Mouse (Mus musculus) embryonic facial prominence, embryonic 11.5 days (tissue): ENCODE data around the gene Themis2. TPM values are rescaled to one million over a fixed set of nuclear protein-coding genes. Genes with fewer than 3 reads are reported as not detected.

ENCODE experiments used
- polyA plus RNA-seq: library from polyadenylated mRNA; unstranded; fragments of >200 nt; fragmentation: Nextera tagmentation; extraction: Ambion mirVana; gene quantifications from 2 replicates; pipeline ENCODE4 v1.2.1, GENCODE M21; 2014

Gene Themis2
- polyA plus RNA-seq, 1 experiment from 2014 or later: 1.0 TPM

Other genes starting within 250 kb of the Themis2 start
- 0.25 and 0.34 TPM in 2 replicates for gene Ptafr, start 232.3 kb downstream of the Themis2 start, polyA plus RNA-seq
- 37.1 and 41.0 TPM in 2 replicates for gene Eya3, start 157.4 kb downstream of the Themis2 start, polyA plus RNA-seq
- gene Xkr8, start 63.8 kb downstream of the Themis2 start, polyA plus RNA-seq: 6.1 and 7.2 TPM in 2 replicates
- 3.2 and 3.9 TPM in 2 replicates for gene Smpdl3b, start 39.1 kb downstream of the Themis2 start, polyA plus RNA-seq
- gene Rpa2, start 28.1 kb downstream of the Themis2 start, polyA plus RNA-seq: 164 and 176 TPM in 2 replicates
- gene Ppp1r8, start 46.8 kb upstream of the Themis2 start, polyA plus RNA-seq: 117 and 124 TPM in 2 replicates
- gene Stx12, start 88.1 kb upstream of the Themis2 start, polyA plus RNA-seq: 82.1 and 84.8 TPM in 2 replicates
- 26.3 and 36.6 TPM in 2 replicates for gene Fam76a, start 126.2 kb upstream of the Themis2 start, polyA plus RNA-seq
- 0.08 and 0.20 TPM in 2 replicates for gene Fgr, start 177.7 kb upstream of the Themis2 start, polyA plus RNA-seq
- 6.6 and 7.7 TPM in 2 replicates for gene Ahdc1, start 214.9 kb upstream of the Themis2 start, polyA plus RNA-seq